Mouse (Mus musculus): Measurements from ENCODE around the gene Pold3.
"Not testable (repeated sequence)": the region's sequence is repeated elsewhere in the genome, so short reads cannot be mapped to it uniquely, and the experiment has no call there.

The Pold3 gene

GRCm38 (mm10) chr7:100111506-100111905, 9.9 kb downstream of the Pold3 start:
- no peak for DNase-seq (ENCODE audit: low read depth, low spot score)

- no peak for DNase-seq (ENCODE audit: low read depth, low spot score)
These were observed 13.0 kb downstream of the Pold3 start for GRCm38 (mm10) chr7:100108341-100108740.

DNA sequence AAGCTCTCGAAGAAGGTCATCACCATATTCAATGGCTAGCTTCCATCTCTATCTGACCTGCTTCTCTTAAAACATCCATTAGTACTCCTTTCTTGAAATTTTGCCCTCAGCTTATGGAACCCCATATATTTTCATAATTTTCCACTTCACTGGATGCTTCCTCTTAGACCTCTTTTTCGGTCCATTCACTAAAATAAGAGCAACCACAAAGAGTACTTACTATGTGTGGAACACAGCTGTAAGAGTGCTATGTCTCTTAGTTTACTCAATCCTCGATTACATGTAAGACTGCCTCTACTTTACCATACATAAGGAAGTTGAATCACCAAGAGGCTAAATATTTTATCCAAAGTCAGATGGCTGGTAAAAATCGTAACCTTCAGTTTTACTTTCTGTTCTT, 16.7 kb downstream of the Pold3 start:
- no peak for DNase-seq (ENCODE audit: low read depth, low spot score)

- no peak for DNase-seq (ENCODE audit: low read depth, low spot score)
These were observed 21.3 kb downstream of the Pold3 start for GRCm38 (mm10) chr7:100100031-100100595.

GRCm38 (mm10) chr7:100086891-100087290, 34.5 kb downstream of the Pold3 start:
- DNase-seq (ENCODE audit: low read depth, low spot score), result no peak

GRCm38 (mm10) chr7:100086159-100086755, 35.1 kb downstream of the Pold3 start:
- DNase-seq (ENCODE audit: low read depth, low spot score), result no peak

DNA sequence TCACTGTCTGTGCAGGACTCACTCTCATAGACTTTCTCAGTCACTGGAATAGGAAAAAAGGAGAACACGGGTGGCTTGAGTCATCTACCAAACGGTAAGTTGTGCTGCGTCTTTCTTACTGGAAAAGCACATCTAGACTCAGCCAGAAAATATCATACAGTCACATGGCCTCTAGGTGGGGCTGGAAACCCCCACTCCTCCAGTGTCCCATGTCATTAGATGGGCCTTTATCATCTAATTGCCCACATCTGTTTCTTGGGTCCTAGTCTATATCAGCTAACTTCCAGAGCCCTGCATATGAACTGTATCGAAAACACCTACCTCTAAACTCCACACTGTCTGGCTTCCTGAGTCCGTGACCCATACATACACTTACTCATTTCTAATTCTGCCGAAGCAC, 37.6 kb downstream of the Pold3 start:
- DNase-seq (ENCODE audit: low read depth, low spot score), result no peak

- no peak for DNase-seq (ENCODE audit: low read depth, low spot score)
These were observed 38.5 kb downstream of the Pold3 start for GRCm38 (mm10) chr7:100082836-100083235.

- no peak for DNase-seq (ENCODE audit: low read depth, low spot score)
These were observed 41.1 kb downstream of the Pold3 start for GRCm38 (mm10) chr7:100080087-100080781.

- no peak for DNase-seq (ENCODE audit: low read depth, low spot score)
These were observed 44.3 kb downstream of the Pold3 start for GRCm38 (mm10) chr7:100077071-100077470.

DNA sequence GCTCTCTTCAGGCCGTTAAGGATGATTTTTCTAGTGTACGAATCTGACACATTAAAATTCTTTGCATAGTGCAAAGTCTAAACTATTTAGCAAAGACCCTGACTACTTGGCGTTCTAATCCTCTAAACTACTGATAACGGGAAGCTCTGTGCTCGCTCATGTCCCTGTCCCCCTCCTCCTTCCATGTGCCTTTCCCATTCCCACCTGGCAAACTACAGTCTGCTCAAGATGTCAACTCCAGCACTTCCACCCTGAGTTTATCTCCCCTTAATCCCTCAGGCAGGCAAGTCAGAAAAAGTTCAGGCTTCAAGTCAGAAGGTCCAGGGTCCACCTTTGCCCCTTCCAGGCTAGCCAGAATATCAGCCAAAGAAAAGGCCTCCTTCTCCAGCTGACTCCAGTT, 45.1 kb downstream of the Pold3 start:
- no peak for DNase-seq (ENCODE audit: low read depth, low spot score)

- no peak for DNase-seq (ENCODE audit: low read depth, low spot score)
These were observed 47.4 kb downstream of the Pold3 start for GRCm38 (mm10) chr7:100073959-100074358.

DNA sequence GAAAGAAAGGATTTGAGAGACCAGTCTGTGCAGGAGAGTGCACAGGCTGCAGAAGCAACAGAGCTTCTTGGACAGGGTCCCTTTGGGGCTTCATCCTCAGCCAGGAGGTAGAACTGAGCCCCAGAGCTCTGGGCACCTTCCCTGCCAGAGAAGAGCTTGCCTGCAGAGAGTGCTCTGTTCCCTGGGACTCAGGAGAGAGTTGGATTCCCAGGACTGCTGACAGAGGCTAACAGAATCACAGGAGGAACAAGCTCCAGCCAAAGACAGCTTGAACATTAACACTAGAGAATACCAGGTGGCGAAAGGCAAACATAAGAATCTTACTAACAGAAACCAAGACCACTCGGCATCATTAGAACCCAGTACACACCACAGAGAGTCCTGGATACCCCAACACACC, 68.4 kb downstream of the Pold3 start:
- not testable (repeated sequence) for DNase-seq (ENCODE audit: low read depth, low spot score)

DNA sequence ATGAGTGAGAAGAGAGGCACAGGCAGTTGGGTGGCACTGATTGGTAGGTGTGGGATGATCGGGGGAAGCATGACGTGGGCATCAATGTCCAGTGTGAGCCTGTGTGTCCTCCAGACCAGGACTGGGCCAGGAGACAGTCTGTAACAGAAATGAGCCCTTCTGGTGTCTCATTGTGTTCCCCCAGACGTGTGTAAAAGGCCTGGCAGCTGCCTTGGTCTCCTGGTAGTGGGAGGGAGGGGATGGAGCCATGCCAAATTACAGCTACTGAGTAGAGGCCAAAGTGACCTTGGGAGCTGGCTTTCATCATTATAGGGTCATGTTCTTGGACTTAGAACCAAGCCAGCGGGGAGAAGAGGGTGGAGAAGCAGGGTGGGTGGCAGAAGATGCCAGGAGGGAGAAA, 69.5 kb downstream of the Pold3 start:
- DNase-seq (ENCODE audit: low read depth, low spot score), result no peak

GRCm38 (mm10) chr7:100046486-100046885, 74.9 kb downstream of the Pold3 start:
- DNase-seq (ENCODE audit: low read depth, low spot score), result no peak

DNA sequence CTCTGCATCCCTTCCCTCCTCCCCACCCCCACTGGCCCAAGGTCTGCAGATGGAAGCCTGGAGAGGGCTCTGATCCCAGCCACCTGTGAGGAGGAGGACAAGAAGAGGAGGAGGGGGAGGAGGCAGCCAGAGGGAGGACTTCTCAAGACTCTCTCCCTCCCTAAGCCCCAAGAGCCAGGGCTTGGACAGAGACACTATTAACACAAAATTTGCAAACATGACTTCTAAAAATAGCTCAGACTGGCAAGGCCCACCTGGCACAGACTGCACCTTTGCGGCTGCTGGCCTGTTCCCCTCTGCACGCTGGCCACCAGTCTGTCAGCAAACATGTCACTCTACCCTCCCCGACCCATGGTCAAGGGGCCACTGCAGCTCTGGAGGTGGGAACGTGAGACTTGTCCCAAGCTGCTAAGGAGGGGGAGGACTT, 77.7 kb downstream of the Pold3 start:
- no peak for DNase-seq (ENCODE audit: low read depth, low spot score)

DNA sequence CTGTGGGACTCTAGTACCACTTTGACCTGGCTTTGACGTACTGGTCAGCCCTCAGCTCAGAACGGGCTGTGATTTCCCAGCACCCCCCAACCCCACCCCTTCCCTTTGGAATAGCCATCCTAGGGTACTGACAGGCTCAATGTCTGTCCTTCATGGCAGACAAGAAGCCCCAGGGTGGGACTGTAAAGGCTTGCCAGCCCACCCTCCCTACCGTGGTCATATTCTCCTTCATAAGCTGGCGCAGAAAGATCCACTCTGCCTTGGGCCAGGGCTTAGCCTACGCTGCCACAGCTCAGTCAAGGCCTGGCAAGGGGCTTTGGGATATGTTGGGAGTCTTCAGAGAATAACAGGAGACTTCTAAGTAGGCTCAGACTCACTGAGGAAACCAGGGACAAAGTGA, 78.3 kb downstream of the Pold3 start:
- DNase-seq (ENCODE audit: low read depth, low spot score), result no peak

GRCm38 (mm10) chr7:100042120-100042519, 79.2 kb downstream of the Pold3 start:
- DNase-seq (ENCODE audit: low read depth, low spot score), result no peak

GRCm38 (mm10) chr7:100036495-100036894, 84.9 kb downstream of the Pold3 start:
- no peak for DNase-seq (ENCODE audit: low read depth, low spot score)

GRCm38 (mm10) chr7:100036050-100036449, 85.3 kb downstream of the Pold3 start:
- DNase-seq (ENCODE audit: low read depth, low spot score), result no peak

DNA sequence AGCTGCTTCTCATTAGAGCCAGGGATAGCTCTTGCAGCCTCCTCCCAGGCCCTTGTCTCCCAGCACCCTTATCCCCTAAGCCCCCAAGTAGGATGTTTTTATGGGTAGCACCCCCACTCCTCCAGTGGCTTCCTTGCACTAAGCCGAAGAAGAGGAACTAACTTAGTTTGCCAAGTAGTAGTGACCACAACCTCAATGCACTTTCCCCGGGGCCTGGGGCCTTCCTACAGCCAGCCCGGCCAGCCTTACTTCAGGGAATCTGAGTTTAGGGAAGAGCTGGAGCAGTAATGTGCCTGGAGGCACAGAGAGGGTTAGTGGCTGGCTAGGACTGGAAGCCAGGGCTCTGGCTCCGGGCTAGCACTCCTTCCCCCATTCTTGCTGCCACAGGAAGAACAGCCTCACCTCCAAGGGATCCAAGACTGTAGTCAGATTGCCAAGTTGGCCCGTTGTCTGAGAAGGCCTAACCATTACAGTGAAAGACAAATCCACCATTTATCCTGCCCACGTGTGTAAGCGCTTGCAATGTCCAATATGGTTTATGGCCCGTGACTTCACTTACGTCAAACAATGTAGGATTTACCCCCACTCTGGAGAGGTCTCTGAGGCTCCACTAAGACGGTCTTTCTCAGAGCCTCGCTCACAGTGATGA, 86.4 kb downstream of the Pold3 start:
- no peak for DNase-seq (ENCODE audit: low read depth, low spot score)

DNA sequence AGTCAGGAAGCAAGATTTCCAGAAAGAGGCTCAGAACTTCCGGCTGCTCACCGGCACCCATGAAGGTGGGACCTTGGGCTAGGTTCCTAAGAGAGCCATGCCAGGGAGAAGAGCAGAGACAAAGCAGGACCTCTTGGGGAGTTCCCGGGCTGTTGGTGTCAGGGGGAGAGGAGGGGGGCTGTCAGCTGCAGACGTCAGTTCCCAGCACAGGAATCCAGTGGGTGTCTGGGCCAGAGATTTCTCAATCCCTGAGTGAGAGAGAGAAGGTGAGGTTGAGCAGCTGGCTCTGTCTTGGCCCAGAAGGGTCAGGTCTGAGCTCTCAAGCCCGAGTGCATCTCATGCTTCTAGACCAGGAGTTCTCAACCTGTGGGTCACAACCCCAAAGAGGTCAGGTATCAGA, 87.7 kb downstream of the Pold3 start:
- no peak for DNase-seq (ENCODE audit: low read depth, low spot score)

Data from retina, adult 2 months (tissue).